Mouse (Mus musculus): ENCODE measurements around the gene Nfatc3.

GRCm38 (mm10) chr8:106011643-106011986 lies 47.0 kb upstream of the Nfatc3 start, which contains the start of gene Ddx28:
- TF ChIP-seq CTCF (IDR thresholded peaks at IDR 0.05; ENCODE audit: low read depth, low read length): no peak
- TF ChIP-seq POLR2A (IDR thresholded peaks at IDR 0.05; ENCODE audit: insufficient read depth, low read length): no peak
